Mouse (Mus musculus) embryonic facial prominence, embryonic 10.5 days (tissue): ENCODE measurements at regions not wholly inside any gene's neighbourhood (a gene's known extent, or its start where the extent isn't known, plus 50 kb on each side); places are given as distances from the start of the nearest gene placed in this dataset.

Experiments used
- DNase-seq: peaks from one replicate; pipeline ENCODE4 v3.0.0-alpha.2; 2017; ENCODE audit warnings: low spot score
- H3K27ac ChIP-seq: fragments of 300-500 bp; sonication (generic); replicated peaks from 2 replicates; pipeline ENCODE4 v1.5.1; 2016; ENCODE audit warnings: mild to moderate bottlenecking
- H3K27me3 ChIP-seq: fragments of 300-500 bp; sonication (generic); replicated peaks from 2 replicates; pipeline ENCODE4 v1.6.1; 2016; ENCODE audit warnings: low read depth, mild to moderate bottlenecking; ENCODE audit not compliant: poor library complexity, severe bottlenecking
- H3K36me3 ChIP-seq: fragments of 300-500 bp; sonication (generic); replicated peaks from 2 replicates; pipeline ENCODE4 v1.6.1; 2016; ENCODE audit warnings: mild to moderate bottlenecking, moderate library complexity
- H3K4me1 ChIP-seq: fragments of 300-500 bp; sonication (generic); 2 replicates; pipeline ENCODE4 v1.6.1; 2016
- H3K4me3 ChIP-seq: fragments of 300-500 bp; sonication (generic); 2 replicates; pipeline ENCODE4 v1.5.1; 2016; ENCODE audit warnings: mild to moderate bottlenecking, moderate library complexity
- H3K9me3 ChIP-seq: fragments of 300-500 bp; sonication (generic); 2 replicates; pipeline ENCODE4 v1.6.1; 2016; ENCODE audit warnings: mild to moderate bottlenecking
- WGBS: fragments of 180-500 bp; shearing (Covaris S2); methylation state at CpG from one replicate; pipeline ENCODE4 v1.1.7; 2016; 5-methylcytosine and 5-hydroxymethylcytosine counted together

- no peaks in the 10 kb centered on the region for H3K36me3 ChIP-seq
- H3K9me3 ChIP-seq, result no peaks in the 10 kb centered on the region
- DNase-seq, result no peak
- 84% methylated on average over 19 of the region's 19 CpGs for WGBS
- H3K4me1 ChIP-seq, result peaks cover 86% of the 10 kb centered on the region
- no peaks in the 10 kb centered on the region for H3K27me3 ChIP-seq
- no peak overlapping the region for H3K4me3 ChIP-seq
- peak overlapping the region; percentile 60 for H3K27ac ChIP-seq
These were observed 128.0 kb upstream of the Zfp703 start for GRCm38 (mm10) chr8:26848955-26849684.

GRCm38 (mm10) chr8:26851871-26852800, 125.0 kb upstream of the Zfp703 start:
- H3K4me3 ChIP-seq, result no peak overlapping the region
- WGBS, result 79% methylated on average over 18 of the region's 18 CpGs
- no peaks in the 10 kb centered on the region for H3K27me3 ChIP-seq
- peak overlapping the region; percentile 54; the same call in 1 of the 2 replicates for H3K27ac ChIP-seq
- peaks cover 69% of the 10 kb centered on the region for H3K4me1 ChIP-seq
- no peaks in the 10 kb centered on the region for H3K36me3 ChIP-seq
- no peaks in the 10 kb centered on the region for H3K9me3 ChIP-seq
- no peak for DNase-seq

GRCm38 (mm10) chr8:26852921-26853320, 124.2 kb upstream of the Zfp703 start:
- Histone ChIP-seq H3K36me3 (no peaks in the 10 kb centered on the region), H3K9me3 (no peaks in the 10 kb centered on the region), H3K27me3 (no peaks in the 10 kb centered on the region), H3K27ac (no peak overlapping the region), H3K4me3 (no peak overlapping the region), H3K4me1 (peaks cover 61% of the 10 kb centered on the region)
- WGBS, result 82% methylated on average over 8 of the region's 8 CpGs
- DNase-seq, result no peak

- H3K4me1 ChIP-seq, result peaks cover 45% of the 10 kb centered on the region
- H3K27me3 ChIP-seq, result no peaks in the 10 kb centered on the region
- H3K27ac ChIP-seq, result 0 out of 2 replicates have a peak overlapping the region, but pooled peaks have one; percentile 24
- DNase-seq, result no peak
- no peaks in the 10 kb centered on the region for H3K36me3 ChIP-seq
- WGBS, result 79% methylated on average over 12 of the region's 12 CpGs
- no peak overlapping the region for H3K4me3 ChIP-seq
- no peaks in the 10 kb centered on the region for H3K9me3 ChIP-seq
These were observed 122.4 kb upstream of the Zfp703 start for GRCm38 (mm10) chr8:26854557-26855238.

- no peak for DNase-seq
- no peaks in the 10 kb centered on the region for H3K36me3 ChIP-seq
- no peaks in the 10 kb centered on the region for H3K9me3 ChIP-seq
- H3K4me3 ChIP-seq, result no peak overlapping the region
- H3K27ac ChIP-seq, result no peak overlapping the region
- H3K27me3 ChIP-seq, result no peaks in the 10 kb centered on the region
- WGBS, result 87% methylated on average over 6 of the region's 6 CpGs
- peaks cover 41% of the 10 kb centered on the region for H3K4me1 ChIP-seq
These were observed 121.9 kb upstream of the Zfp703 start for GRCm38 (mm10) chr8:26855256-26855655.

- Histone ChIP-seq H3K9me3 (no peaks in the 10 kb centered on the region), H3K27ac (no peak overlapping the region), H3K4me3 (no peak overlapping the region), H3K4me1 (peaks cover 33% of the 10 kb centered on the region), H3K36me3 (no peaks in the 10 kb centered on the region), H3K27me3 (no peaks in the 10 kb centered on the region)
- 89% methylated on average over 2 of the region's 2 CpGs for WGBS
- DNase-seq, result no peak
These were observed 112.6 kb upstream of the Zfp703 start for GRCm38 (mm10) chr8:26864571-26864970.

- no peak for DNase-seq
- H3K4me3 ChIP-seq, result no peak overlapping the region
- H3K27me3 ChIP-seq, result no peaks in the 10 kb centered on the region
- H3K36me3 ChIP-seq, result peaks cover 2% of the 10 kb centered on the region; the same call in 1 of the 2 replicates
- no peak overlapping the region for H3K27ac ChIP-seq
- WGBS, result 82% methylated on average over 10 of the region's 10 CpGs
- peaks cover 34% of the 10 kb centered on the region for H3K4me1 ChIP-seq
- H3K9me3 ChIP-seq, result peaks cover 2% of the 10 kb centered on the region
These were observed 112.2 kb upstream of the Zfp703 start for GRCm38 (mm10) chr8:26864971-26865370.

GRCm38 (mm10) chr8:26868101-26868848, 108.8 kb upstream of the Zfp703 start:
- WGBS, result 32% methylated on average over 6 of the region's 6 CpGs
- Histone ChIP-seq H3K4me3 (no peak overlapping the region), H3K9me3 (peaks cover 16% of the 10 kb centered on the region), H3K36me3 (peaks cover 6% of the 10 kb centered on the region; the same call in 1 of the 2 replicates), H3K27me3 (peaks cover 5% of the 10 kb centered on the region; the same call in 1 of the 2 replicates), H3K4me1 (peaks cover 39% of the 10 kb centered on the region), H3K27ac (peak overlapping the region; percentile 73)
- peak; percentile 73 for DNase-seq

GRCm38 (mm10) chr8:26868849-26869110, 108.3 kb upstream of the Zfp703 start:
- no peak overlapping the region for H3K4me3 ChIP-seq
- H3K27me3 ChIP-seq, result peaks cover 5% of the 10 kb centered on the region; the same call in 1 of the 2 replicates
- H3K36me3 ChIP-seq, result peaks cover 6% of the 10 kb centered on the region; the same call in 1 of the 2 replicates
- peak overlapping the region; percentile 73 for H3K27ac ChIP-seq
- DNase-seq, result no peak
- H3K4me1 ChIP-seq, result peaks cover 39% of the 10 kb centered on the region
- WGBS, result 35% methylated on average over 2 of the region's 2 CpGs
- H3K9me3 ChIP-seq, result peaks cover 16% of the 10 kb centered on the region

GRCm38 (mm10) chr8:26871838-26872237, 105.3 kb upstream of the Zfp703 start:
- peaks cover 5% of the 10 kb centered on the region; the same call in 1 of the 2 replicates for H3K27me3 ChIP-seq
- peaks cover 6% of the 10 kb centered on the region; the same call in 1 of the 2 replicates for H3K36me3 ChIP-seq
- H3K4me1 ChIP-seq, result peaks cover 34% of the 10 kb centered on the region
- peaks cover 16% of the 10 kb centered on the region for H3K9me3 ChIP-seq
- H3K27ac ChIP-seq, result no peak overlapping the region
- H3K4me3 ChIP-seq, result no peak overlapping the region
- DNase-seq, result no peak
- WGBS, result 88% methylated on average over 7 of the region's 7 CpGs

GRCm38 (mm10) chr8:26872382-26872781, 104.7 kb upstream of the Zfp703 start:
- peaks cover 31% of the 10 kb centered on the region for H3K4me1 ChIP-seq
- 83% methylated on average over 3 of the region's 3 CpGs for WGBS
- no peak overlapping the region for H3K4me3 ChIP-seq
- peaks cover 16% of the 10 kb centered on the region for H3K9me3 ChIP-seq
- H3K27ac ChIP-seq, result no peak overlapping the region
- no peak for DNase-seq
- H3K27me3 ChIP-seq, result peaks cover 5% of the 10 kb centered on the region
- peaks cover 6% of the 10 kb centered on the region; the same call in 1 of the 2 replicates for H3K36me3 ChIP-seq

- Histone ChIP-seq H3K27me3 (peaks cover 5% of the 10 kb centered on the region), H3K36me3 (peaks cover 6% of the 10 kb centered on the region; the same call in 1 of the 2 replicates), H3K9me3 (peaks cover 16% of the 10 kb centered on the region), H3K4me3 (no peak overlapping the region), H3K27ac (no peak overlapping the region), H3K4me1 (peaks cover 26% of the 10 kb centered on the region)
- no peak for DNase-seq
- WGBS, result 77% methylated on average over 8 of the region's 8 CpGs
These were observed 104.3 kb upstream of the Zfp703 start for GRCm38 (mm10) chr8:26872815-26873214.
